Mouse (Mus musculus) cerebellum, adult 2 months (tissue): ENCODE measurements around the gene Pik3r3. TPM values are rescaled to one million over a fixed set of nuclear protein-coding genes. Genes with fewer than 3 reads are reported as not detected.
A peak's percentile ranks its signal among the peaks of the same experiment; 100 is the strongest.

ENCODE experiments used
- DNase-seq, 2 experiments: peaks; one replicate each; pipeline ENCODE4 v3.0.0; 2021
- H3K27ac ChIP-seq: fragments of 200-500 bp; 2 replicates; pipeline ENCODE4 v1.5.1; 2012; ENCODE audit warnings: low read length, control low read depth, inconsistent platforms; ENCODE audit not compliant: insufficient read depth
- H3K27me3 ChIP-seq: fragments of 200-500 bp; 2 replicates; pipeline ENCODE4 v1.6.1; 2012; ENCODE audit warnings: inconsistent platforms, mild to moderate bottlenecking, low read length, moderate library complexity; ENCODE audit not compliant: control insufficient read depth, insufficient read depth
- H3K4me1 ChIP-seq: fragments of 200-500 bp; 2 replicates; pipeline ENCODE4 v1.6.1; 2011; ENCODE audit warnings: low read length; ENCODE audit not compliant: control insufficient read depth, insufficient read depth
- H3K4me3 ChIP-seq: fragments of 200-500 bp; replicated peaks from 2 replicates; pipeline ENCODE3; 2011; ENCODE audit warnings: mild to moderate bottlenecking, low read depth, low read length, control low read depth; ENCODE audit not compliant: insufficient read depth
- CTCF ChIP-seq: fragments of 200-500 bp; IDR thresholded peaks from 2 replicates; pipeline ENCODE4 v1.5.1; 2011; ENCODE audit warnings: low read depth, mild to moderate bottlenecking, control low read depth, low read length, moderate library complexity, borderline replicate concordance; ENCODE audit not compliant: insufficient read depth
- POLR2A ChIP-seq: fragments of 200-500 bp; IDR thresholded peaks from 2 replicates; pipeline ENCODE4 v1.6.1; 2011; ENCODE audit warnings: low read length, control low read depth, borderline replicate concordance; ENCODE audit not compliant: insufficient read depth
- WGBS: fragments of 180-500 bp; shearing (Covaris S2); methylation state at CpG from one replicate; pipeline ENCODE4 v1.1.7; 2018; 5-methylcytosine and 5-hydroxymethylcytosine counted together
- polyA plus RNA-seq: library from polyadenylated mRNA; depleted of rRNA; stranded (reverse); fragments of >200 nt; gene quantifications from 2 replicates; pipeline ENCODE4 v1.2.3, GENCODE M21; 2012

Gene Pik3r3
- polyA plus RNA-seq, 1 experiment: 90.6 TPM

DNA sequence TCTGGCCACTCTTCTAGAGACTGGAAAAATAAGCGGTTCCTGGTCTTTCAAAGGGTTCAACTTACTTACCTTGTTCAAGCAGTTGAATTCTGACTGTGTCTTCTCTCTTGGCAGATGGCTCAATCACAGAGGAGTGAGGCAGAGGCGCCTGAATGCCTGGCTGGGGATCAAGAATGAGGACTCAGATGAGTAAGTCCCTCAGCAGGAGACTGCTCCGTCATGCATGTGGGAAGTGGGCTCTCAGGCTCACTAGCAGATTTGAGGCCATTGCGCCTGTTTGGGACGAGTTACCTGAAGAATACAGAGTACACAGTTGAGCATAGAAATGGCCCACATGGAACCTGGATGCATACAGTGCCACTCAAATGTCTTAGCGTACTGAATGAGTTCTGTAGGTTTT, 70.1 kb downstream of the Pik3r3 start:
- WGBS: 22% methylated on average over 6 of the region's 6 CpGs
- Histone ChIP-seq H3K4me3 (no peak overlapping the region), H3K27me3 (no peaks in the 10 kb centered on the region), H3K4me1 (peaks cover 16% of the 10 kb centered on the region), H3K27ac (no peak overlapping the region)
- TF ChIP-seq CTCF: no peak
- TF ChIP-seq POLR2A: no peak
- DNase-seq: peak; percentile 70 to 88

DNA sequence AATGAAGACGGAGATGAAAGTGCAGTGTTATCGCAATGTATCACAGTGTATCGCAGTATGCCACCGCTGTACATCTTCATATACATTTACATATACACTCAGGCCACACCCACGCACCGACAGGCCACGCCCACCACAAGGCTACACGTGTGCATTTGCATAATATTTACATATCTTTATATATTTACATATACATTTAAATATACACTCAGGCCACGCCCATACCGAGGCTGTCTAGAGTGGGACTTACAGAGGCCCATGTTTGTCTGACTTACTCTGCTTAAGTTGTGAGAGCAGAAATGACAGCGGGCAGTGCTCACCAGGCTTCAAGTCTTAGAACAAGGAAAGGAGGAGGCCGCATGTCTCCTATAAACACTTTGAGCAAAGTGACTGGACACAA, 71.9 kb downstream of the Pik3r3 start:
- 90% methylated on average over 12 of the region's 12 CpGs for WGBS
- Histone ChIP-seq H3K4me3 (no peak overlapping the region), H3K27me3 (no peaks in the 10 kb centered on the region), H3K4me1 (peaks cover 16% of the 10 kb centered on the region), H3K27ac (no peak overlapping the region)
- no peak for DNase-seq
- no peak for TF ChIP-seq POLR2A
- no peak for TF ChIP-seq CTCF

DNA sequence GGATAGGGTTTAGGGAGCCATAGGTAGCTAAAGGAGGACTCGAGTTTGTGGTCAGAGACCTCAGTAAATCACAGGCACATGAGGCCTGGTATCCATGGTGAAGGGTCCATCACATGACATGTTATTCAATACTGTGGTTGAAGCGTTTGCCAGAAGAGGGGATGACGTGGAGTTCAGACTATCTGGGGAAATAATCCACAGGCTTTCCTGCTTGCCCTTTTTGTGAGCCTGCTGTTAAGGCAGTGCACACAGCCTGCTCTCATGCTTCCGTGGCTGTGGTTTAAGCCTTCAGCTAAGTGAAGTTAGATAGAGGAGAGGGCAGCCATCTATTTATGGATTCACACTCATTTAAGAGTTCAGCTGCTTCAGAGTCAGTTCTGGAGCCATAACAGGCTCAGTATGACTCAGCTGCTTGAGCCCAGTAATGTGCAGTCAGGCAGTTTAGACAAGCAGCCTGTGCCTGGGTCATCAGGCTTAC, 79.5 kb downstream of the Pik3r3 start:
- H3K27me3 ChIP-seq: no peaks in the 10 kb centered on the region
- H3K4me3 ChIP-seq: no peak overlapping the region
- 49% methylated on average over 4 of the region's 4 CpGs for WGBS
- no peaks in the 10 kb centered on the region; the same call in 1 of the 2 replicates for H3K4me1 ChIP-seq
- H3K27ac ChIP-seq: peak overlapping the region; percentile 69; the same call in 1 of the 2 replicates
- TF ChIP-seq CTCF: no peak
- no peak for TF ChIP-seq POLR2A
- no peak for DNase-seq

DNA sequence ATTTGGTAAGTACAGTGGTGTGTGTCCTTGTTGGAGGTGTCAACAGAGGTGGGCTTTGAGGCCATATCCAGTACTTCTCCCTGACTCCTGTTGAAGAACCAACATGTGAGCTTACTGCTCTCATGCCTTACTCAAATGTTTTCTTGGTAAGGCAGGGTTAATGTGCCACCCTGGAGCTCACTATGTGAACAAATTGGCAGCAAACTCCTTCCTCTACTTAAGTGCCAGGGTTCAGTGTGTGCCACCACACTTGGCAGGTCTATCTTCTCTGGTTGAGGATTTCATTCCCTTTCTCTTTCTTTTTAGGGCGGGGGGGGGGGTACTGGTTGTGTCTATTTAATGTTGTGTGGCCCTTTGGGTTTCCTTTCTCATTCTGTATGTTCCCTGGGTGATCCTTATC, 83.1 kb downstream of the Pik3r3 start:
- no peak overlapping the region for H3K27ac ChIP-seq
- no peaks in the 10 kb centered on the region for H3K27me3 ChIP-seq
- no peak for DNase-seq
- TF ChIP-seq POLR2A (no peak), CTCF (no peak)
- no peak overlapping the region for H3K4me3 ChIP-seq
- H3K4me1 ChIP-seq: no peaks in the 10 kb centered on the region; the same call in 1 of the 2 replicates
- 9% methylated on average over 1 of the region's 1 CpGs for WGBS

DNA sequence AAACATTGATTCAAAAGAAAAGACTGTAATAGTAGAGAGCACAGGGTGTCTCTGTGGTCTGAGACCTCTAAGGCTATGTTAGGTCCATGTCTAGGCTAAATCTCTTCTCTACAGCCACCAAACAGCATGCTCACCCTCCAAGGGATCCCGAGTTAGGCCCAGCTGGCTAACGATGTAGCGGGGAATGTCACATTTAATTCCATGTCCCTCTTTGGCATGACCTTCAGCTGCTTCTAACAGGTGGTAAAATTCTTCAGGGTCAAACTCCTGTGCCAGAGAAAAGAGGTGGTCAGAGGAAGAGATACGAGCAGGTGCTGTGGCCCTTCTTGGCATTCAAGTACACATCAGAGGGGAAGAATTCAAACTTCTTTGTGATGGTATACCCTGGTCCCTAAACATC, 96.2 kb downstream of the Pik3r3 start:
- no peak for DNase-seq
- H3K4me1 ChIP-seq: no peaks in the 10 kb centered on the region
- H3K4me3 ChIP-seq: no peak overlapping the region
- WGBS: 78% methylated on average over 4 of the region's 4 CpGs
- no peak for TF ChIP-seq POLR2A
- no peak for TF ChIP-seq CTCF
- H3K27ac ChIP-seq: no peak overlapping the region
- H3K27me3 ChIP-seq: no peaks in the 10 kb centered on the region

DNA sequence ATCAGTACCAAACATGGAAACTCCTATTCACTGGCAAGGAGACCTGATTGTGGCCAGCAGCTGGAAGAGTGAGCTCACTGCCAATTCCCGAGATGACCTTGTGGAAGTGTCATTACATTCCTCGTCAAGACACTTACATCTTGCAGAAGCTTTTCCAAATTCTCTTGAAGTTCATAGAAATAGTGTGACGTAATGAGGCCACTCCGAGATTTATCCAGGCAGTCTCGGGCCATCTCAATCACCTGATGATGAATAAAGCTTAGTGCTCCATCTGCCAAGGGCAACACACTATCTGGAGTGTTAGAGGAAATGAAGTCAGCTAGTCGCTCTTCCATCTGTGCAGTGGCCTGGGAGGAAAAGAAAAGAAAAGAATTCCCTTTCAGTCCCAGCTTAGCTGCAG, 100.7 kb downstream of the Pik3r3 start:
- 81% methylated on average over 6 of the region's 6 CpGs for WGBS
- H3K4me3 ChIP-seq: no peak overlapping the region
- TF ChIP-seq POLR2A (no peak), CTCF (no peak)
- no peaks in the 10 kb centered on the region for H3K27me3 ChIP-seq
- no peak overlapping the region for H3K27ac ChIP-seq
- no peaks in the 10 kb centered on the region for H3K4me1 ChIP-seq
- DNase-seq: no peak

DNA sequence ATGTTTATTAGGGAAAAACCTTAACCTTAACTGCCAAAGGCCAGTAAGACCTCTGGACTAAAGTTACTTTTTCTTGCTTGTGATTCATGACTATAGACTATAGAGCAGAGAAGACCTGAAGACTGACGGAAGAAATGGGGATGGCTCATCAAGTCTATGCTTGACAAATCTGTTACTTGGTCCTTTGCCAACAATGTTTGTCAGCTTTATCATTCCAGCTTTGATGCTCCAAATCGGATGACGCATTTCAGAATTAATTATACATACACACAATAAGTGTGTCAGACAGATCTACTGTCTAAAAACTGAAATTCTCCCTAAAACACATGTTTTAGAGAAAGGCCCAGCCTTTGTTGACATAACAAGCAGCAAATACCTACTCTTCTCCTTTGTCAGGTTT, 107.8 kb downstream of the Pik3r3 start:
- no peak overlapping the region for H3K27ac ChIP-seq
- H3K4me3 ChIP-seq: no peak overlapping the region
- no peaks in the 10 kb centered on the region for H3K27me3 ChIP-seq
- H3K4me1 ChIP-seq: no peaks in the 10 kb centered on the region
- no peak for TF ChIP-seq CTCF
- no peak for TF ChIP-seq POLR2A
- no peak for DNase-seq
- WGBS: 68% methylated on average over 3 of the region's 3 CpGs

DNA sequence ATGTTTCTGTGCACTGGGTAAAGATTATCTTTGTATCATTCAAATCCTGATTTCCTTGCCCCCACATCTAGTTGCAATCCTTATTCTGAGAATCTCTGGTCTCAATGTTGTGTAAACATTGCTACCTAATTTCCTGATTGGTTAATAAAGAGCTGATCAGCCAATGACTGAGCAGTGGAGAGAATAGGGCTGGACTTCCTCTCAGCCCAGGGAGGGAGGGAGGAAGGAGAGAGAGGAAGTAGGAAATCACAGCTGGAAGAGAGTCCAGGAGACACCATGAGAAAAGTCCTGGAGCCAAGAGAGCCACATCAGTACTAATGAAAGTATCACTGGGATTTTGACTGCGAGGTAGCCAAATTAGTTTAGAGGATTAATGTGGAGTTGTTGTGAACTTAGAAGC, 114.9 kb downstream of the Pik3r3 start:
- Histone ChIP-seq H3K4me1 (no peaks in the 10 kb centered on the region), H3K27me3 (no peaks in the 10 kb centered on the region), H3K27ac (no peak overlapping the region), H3K4me3 (no peak overlapping the region)
- WGBS: 94% methylated on average over 1 of the region's 1 CpGs
- no peak for DNase-seq
- no peak for TF ChIP-seq CTCF
- no peak for TF ChIP-seq POLR2A

DNA sequence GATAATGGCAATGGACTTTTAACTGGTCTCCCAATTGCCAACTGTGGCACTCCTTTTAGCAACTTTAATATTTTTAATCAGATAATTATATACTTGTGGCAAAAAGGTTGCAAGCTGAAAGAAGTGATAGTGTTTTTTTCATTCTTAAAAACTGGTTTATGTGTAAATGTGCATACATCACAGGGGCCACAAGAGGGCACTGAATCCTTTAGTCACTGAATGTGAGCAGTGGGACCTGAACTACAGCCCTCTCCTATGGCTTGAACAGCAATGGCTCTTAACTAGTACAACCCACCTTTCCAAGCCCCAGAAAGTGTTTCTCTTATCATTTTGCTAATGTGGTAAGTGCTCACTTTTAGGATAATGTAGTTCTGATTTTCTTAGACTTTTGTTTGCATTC, 120.7 kb downstream of the Pik3r3 start:
- Histone ChIP-seq H3K4me1 (no peaks in the 10 kb centered on the region), H3K27me3 (no peaks in the 10 kb centered on the region), H3K4me3 (no peak overlapping the region), H3K27ac (no peak overlapping the region)
- DNase-seq: peak; percentile 48 to 52
- no peak for TF ChIP-seq POLR2A
- peak; percentile 67 for TF ChIP-seq CTCF
